Mouse (Mus musculus) left cerebral cortex, adult 2 months (tissue): Measurements from ENCODE around the gene Ptpn11. TPM values are rescaled to one million over a fixed set of nuclear protein-coding genes. Genes with fewer than 3 reads are reported as not detected.
"Not testable (repeated sequence)": the region's sequence is repeated elsewhere in the genome, so short reads cannot be mapped to it uniquely, and the experiment has no call there.

Experiments used
- DNase-seq, 2 experiments: peaks; one replicate each; pipeline ENCODE4 v3.0.0; 2021 to 2022; ENCODE audit warnings: low spot score in 2 of 2, mixed read lengths in 1 of 2; ENCODE audit errors: extremely low spot score in 1 of 2
- H3K27ac ChIP-seq: fragments of 200-600 bp; 2 replicates; pipeline ENCODE4 v1.8.1; 2022
- H3K4me3 ChIP-seq: fragments of 200-600 bp; 2 replicates; pipeline ENCODE4 v1.8.1; 2022
- CTCF ChIP-seq: fragments of 200-600 bp; IDR thresholded peaks from 2 replicates; pipeline ENCODE4 v1.8.1; 2022; ENCODE audit warnings: antibody characterized with exemption, mild to moderate bottlenecking, moderate library complexity
- intact Hi-C: fragments of 180-260 bp; cut with DNase I; formaldehyde crosslinking; loops from one replicate; pipeline ENCODE4 v1.15.1; 2025
- total RNA-seq, 2 experiments: library from RNA; stranded (reverse); gene quantifications; 2 replicates each; pipeline ENCODE4 v1.2.3; 2021

Ptpn11 gene
- total RNA-seq, 2 experiments from 2014 or later = 95.4 to 96.8 TPM

- no peak for TF ChIP-seq CTCF
- intact Hi-C loops = loop anchor here (5.0 kb wide), 1 partner anchor 166 kb away; the partner anchor contains the start of gene Trafd1
- H3K4me3 ChIP-seq = peak overlapping the region; percentile 93
- DNase-seq = no peak
- H3K27ac ChIP-seq = peak overlapping the region; percentile 20; the same call in 1 of the 2 replicates
These were observed 30.2 kb upstream of the Ptpn11 start for GRCm38 (mm10) chr5:121221328-121221850.

GRCm38 (mm10) chr5:121220732-121221301, 29.6 kb upstream of the Ptpn11 start:
- H3K27ac ChIP-seq = peak overlapping the region; percentile 91
- DNase-seq = peak; percentile 35 to 38
- H3K4me3 ChIP-seq = peak overlapping the region; percentile 93
- no peak for TF ChIP-seq CTCF
- intact Hi-C loops = loop anchor here (5.0 kb wide), 1 partner anchor 166 kb away; the partner anchor contains the start of gene Trafd1

GRCm38 (mm10) chr5:121219980-121220731, 29.0 kb upstream of the Ptpn11 start, which contains the start of gene Hectd4:
Gene Hectd4 (plus strand): TSS chr5:121220219.
- peak; percentile 93 to 97 for DNase-seq
- TF ChIP-seq CTCF = no peak
- peak within 1 kb of the TSS; percentile 91 for H3K27ac ChIP-seq
- intact Hi-C loops = loop anchor here (5.0 kb wide), 3 partner anchors 62 to 167 kb away; partner anchors contain the start of gene Trafd1
- H3K4me3 ChIP-seq = peak within 1 kb of the TSS; percentile 93

GRCm38 (mm10) chr5:121219190-121219589, 28.0 kb upstream of the Ptpn11 start:
- H3K27ac ChIP-seq = no peak overlapping the region
- DNase-seq = no peak
- no peak overlapping the region for H3K4me3 ChIP-seq
- intact Hi-C loops = loop anchor here (5.0 kb wide), 2 partner anchors 63 to 158 kb away; no protein-coding TSS in a partner anchor
- TF ChIP-seq CTCF = no peak

- intact Hi-C loops = loop anchor here (5.0 kb wide), 2 partner anchors 65 to 160 kb away; no protein-coding TSS in a partner anchor
- H3K4me3 ChIP-seq = no peak overlapping the region
- TF ChIP-seq CTCF = no peak
- H3K27ac ChIP-seq = no peak overlapping the region
- DNase-seq = no peak
These were observed 26.1 kb upstream of the Ptpn11 start for GRCm38 (mm10) chr5:121217313-121217634.

GRCm38 (mm10) chr5:121216584-121217312, 25.6 kb upstream of the Ptpn11 start:
- not testable (repeated sequence) for H3K27ac ChIP-seq, DNase-seq, H3K4me3 ChIP-seq
- intact Hi-C loops = loop anchor here (5.0 kb wide), 2 partner anchors 66 to 161 kb away; no protein-coding TSS in a partner anchor

GRCm38 (mm10) chr5:121216126-121216446, 24.9 kb upstream of the Ptpn11 start:
- no peak for DNase-seq
- no peak overlapping the region for H3K4me3 ChIP-seq
- intact Hi-C loops = loop anchor here (5.0 kb wide), 2 partner anchors 66 to 161 kb away; no protein-coding TSS in a partner anchor
- no peak overlapping the region for H3K27ac ChIP-seq
- TF ChIP-seq CTCF = no peak

- peak; percentile 97 for TF ChIP-seq CTCF
- peak; percentile 68 to 75 for DNase-seq
- intact Hi-C loops = loop anchor here (5.0 kb wide), 2 partner anchors 67 to 162 kb away; no protein-coding TSS in a partner anchor
- H3K4me3 ChIP-seq = no peak overlapping the region
- H3K27ac ChIP-seq = no peak overlapping the region
These were observed 24.4 kb upstream of the Ptpn11 start for GRCm38 (mm10) chr5:121215380-121216125.

- intact Hi-C loops = loop anchor here (5.0 kb wide), 2 partner anchors 68 to 163 kb away; no protein-coding TSS in a partner anchor
- no peak overlapping the region for H3K27ac ChIP-seq
- no peak overlapping the region for H3K4me3 ChIP-seq
- no peak for DNase-seq
- no peak; the same call in 1 of the 2 replicates for TF ChIP-seq CTCF
These were observed 23.5 kb upstream of the Ptpn11 start for GRCm38 (mm10) chr5:121214707-121215106.

GRCm38 (mm10) chr5:121212108-121212507, 20.9 kb upstream of the Ptpn11 start:
- no peak for TF ChIP-seq CTCF
- intact Hi-C loops = loop anchor here (2.0 kb wide), 1 partner anchor 55 kb away; no protein-coding TSS in a partner anchor
- H3K27ac ChIP-seq = no peak overlapping the region
- no peak overlapping the region for H3K4me3 ChIP-seq
- DNase-seq = no peak

- no peak for TF ChIP-seq CTCF
- intact Hi-C loops = no loop called here
- H3K27ac ChIP-seq = no peak overlapping the region
- H3K4me3 ChIP-seq = no peak overlapping the region
- DNase-seq = no peak
These were observed 19.4 kb upstream of the Ptpn11 start for GRCm38 (mm10) chr5:121210601-121210924.
